Mouse (Mus musculus): Measurements from ENCODE around the gene Prok1. TPM values are rescaled to one million over a fixed set of nuclear protein-coding genes. Genes with fewer than 3 reads are reported as not detected.

Gene Prok1
- polyA plus RNA-seq, 1 experiment from 2014 or later = not detected

- ATAC-seq (ENCODE audit: insufficient number of reproducible peaks, low FRiP score, low TSS enrichment, low read depth) = no peak
- no peaks in the 10 kb centered on the region for H3K36me3 ChIP-seq
Measured at GRCm38 (mm10) chr3:107185597-107185996, 53.9 kb downstream of the Prok1 start.

GRCm38 (mm10) chr3:107183178-107183577 is 56.3 kb downstream of the Prok1 start:
- no peak overlapping the region for H3K9ac ChIP-seq
- no peaks in the 10 kb centered on the region for H3K9me3 ChIP-seq (replicated peaks)
- H3K4me3 ChIP-seq (replicated peaks) = no peak overlapping the region
- H3K27ac ChIP-seq (replicated peaks) = no peak overlapping the region
- H3K27me3 ChIP-seq = peaks cover 3% of the 10 kb centered on the region; the same call in 1 of the 2 replicates
- no peaks in the 10 kb centered on the region for H3K4me1 ChIP-seq
- H3K4me2 ChIP-seq (replicated peaks) = no peak overlapping the region
- WGBS = 83% methylated on average over 3 of the region's 3 CpGs
- no peaks in the 10 kb centered on the region for H3K36me3 ChIP-seq
- no peak for ATAC-seq (ENCODE audit: insufficient number of reproducible peaks, low FRiP score, low TSS enrichment, low read depth)

More at GRCm38 (mm10) chr3:107185597-107185996, 53.9 kb downstream of the Prok1 start:
- 68% methylated on average over 3 of the region's 3 CpGs for WGBS
- no peak overlapping the region for H3K27ac ChIP-seq (replicated peaks)
- H3K4me1 ChIP-seq = no peaks in the 10 kb centered on the region
- no peak overlapping the region for H3K9ac ChIP-seq
- H3K27me3 ChIP-seq = peaks cover 3% of the 10 kb centered on the region; the same call in 1 of the 2 replicates
- no peaks in the 10 kb centered on the region for H3K9me3 ChIP-seq (replicated peaks)
- H3K4me3 ChIP-seq (replicated peaks) = no peak overlapping the region
- no peak overlapping the region for H3K4me2 ChIP-seq (replicated peaks)

Other genes with a start within 250 kb of the Prok1 start
- gene Kcna3, start 203.5 kb downstream of the Prok1 start, polyA plus RNA-seq (2015; fragmentation: Nextera tagmentation; extraction: Ambion mirVana) = 1.0 and 1.7 TPM in 2 replicates
- 0.35 TPM in 2 replicates for gene Kcna2, start 138.6 kb downstream of the Prok1 start, polyA plus RNA-seq (2015; fragmentation: Nextera tagmentation; extraction: Ambion mirVana)
- not detected in 2 replicates for gene Kcna10, start 56.7 kb downstream of the Prok1 start, polyA plus RNA-seq (2015; fragmentation: Nextera tagmentation; extraction: Ambion mirVana)
- gene Cym, start 18.0 kb downstream of the Prok1 start, polyA plus RNA-seq (2015; fragmentation: Nextera tagmentation; extraction: Ambion mirVana) = 0.21 TPM in 1 of 2 replicates, not detected in the other
- gene A630076J17Rik, start 9.1 kb downstream of the Prok1 start, polyA plus RNA-seq (2015; fragmentation: Nextera tagmentation; extraction: Ambion mirVana) = not detected in 2 replicates
- 184 and 198 TPM in 2 replicates for gene Lamtor5, start 39.2 kb upstream of the Prok1 start, polyA plus RNA-seq (2015; fragmentation: Nextera tagmentation; extraction: Ambion mirVana)
- 4.0 and 4.7 TPM in 2 replicates for gene Slc16a4, start 51.5 kb upstream of the Prok1 start, polyA plus RNA-seq (2015; fragmentation: Nextera tagmentation; extraction: Ambion mirVana)
- gene Rbm15, start 94.0 kb upstream of the Prok1 start, polyA plus RNA-seq (2015; fragmentation: Nextera tagmentation; extraction: Ambion mirVana) = 12.7 and 13.0 TPM in 2 replicates
- gene Kcnc4, start 219.8 kb upstream of the Prok1 start, polyA plus RNA-seq (2015; fragmentation: Nextera tagmentation; extraction: Ambion mirVana) = 0.53 and 0.76 TPM in 2 replicates